Mouse (Mus musculus) c-Kit-positive CD71-negative TER-119-negative erythroid progenitor cells, embryonic 14.5 days (primary cell): ENCODE results near the gene Commd6.
A peak's percentile ranks its signal among the peaks of the same experiment; 100 is the strongest.
"Not testable (repeated sequence)": the region's sequence is repeated elsewhere in the genome, so short reads cannot be mapped to it uniquely, and the experiment has no call there.

ENCODE experiments used
- DNase-seq: peaks from one replicate; pipeline ENCODE4 v3.0.0-alpha.2; 2013; ENCODE audit warnings: low read depth

The Commd6 gene

DNA sequence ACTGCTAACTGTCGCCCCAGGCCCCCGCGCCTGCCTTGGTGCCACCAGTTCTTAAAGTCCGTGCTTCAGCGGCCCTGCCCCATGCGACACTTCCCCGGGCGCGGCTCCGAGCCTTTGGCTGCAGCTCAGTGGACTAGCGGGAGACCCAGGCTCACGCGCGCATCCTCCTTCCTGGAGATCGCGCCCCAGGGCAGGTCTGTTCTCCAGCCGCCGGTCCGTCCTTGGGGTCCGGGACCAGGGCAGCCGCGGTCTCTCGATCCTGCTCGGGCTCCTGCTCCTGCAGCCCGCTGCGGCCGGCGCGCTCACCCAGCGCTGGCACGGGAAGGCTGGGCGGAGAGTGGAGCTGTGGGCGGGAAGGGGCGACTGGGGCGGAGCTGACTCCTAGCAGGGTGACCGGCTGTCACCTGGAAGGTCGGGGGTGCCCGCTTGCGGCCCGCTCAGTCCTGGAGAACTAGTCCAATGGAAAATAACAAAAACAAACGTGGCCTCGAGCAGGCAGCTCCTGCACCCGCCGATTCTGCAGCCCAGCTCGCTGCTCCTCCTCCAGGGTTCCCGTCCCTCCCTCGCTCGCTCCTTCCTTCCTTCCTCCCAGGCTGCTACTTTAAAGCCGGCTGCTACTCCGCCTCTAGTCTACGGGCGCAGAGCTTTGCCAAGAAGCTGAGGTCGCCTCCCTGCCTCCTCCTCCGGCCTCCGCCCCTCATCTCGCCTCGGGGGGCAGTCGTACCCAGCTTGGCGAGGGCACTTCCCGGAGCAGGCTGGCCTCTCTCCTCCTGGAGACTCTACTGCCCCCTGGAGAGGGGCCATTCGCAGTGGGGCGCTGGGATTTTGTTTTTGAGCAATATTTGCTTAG lies 31.7 kb downstream of the Commd6 start, which contains the start of gene Tbc1d4:
Gene Tbc1d4 (minus strand): TSS at position 673 of the 850 bp plus-strand sequence.
- DNase-seq, result peak; percentile 66

DNA sequence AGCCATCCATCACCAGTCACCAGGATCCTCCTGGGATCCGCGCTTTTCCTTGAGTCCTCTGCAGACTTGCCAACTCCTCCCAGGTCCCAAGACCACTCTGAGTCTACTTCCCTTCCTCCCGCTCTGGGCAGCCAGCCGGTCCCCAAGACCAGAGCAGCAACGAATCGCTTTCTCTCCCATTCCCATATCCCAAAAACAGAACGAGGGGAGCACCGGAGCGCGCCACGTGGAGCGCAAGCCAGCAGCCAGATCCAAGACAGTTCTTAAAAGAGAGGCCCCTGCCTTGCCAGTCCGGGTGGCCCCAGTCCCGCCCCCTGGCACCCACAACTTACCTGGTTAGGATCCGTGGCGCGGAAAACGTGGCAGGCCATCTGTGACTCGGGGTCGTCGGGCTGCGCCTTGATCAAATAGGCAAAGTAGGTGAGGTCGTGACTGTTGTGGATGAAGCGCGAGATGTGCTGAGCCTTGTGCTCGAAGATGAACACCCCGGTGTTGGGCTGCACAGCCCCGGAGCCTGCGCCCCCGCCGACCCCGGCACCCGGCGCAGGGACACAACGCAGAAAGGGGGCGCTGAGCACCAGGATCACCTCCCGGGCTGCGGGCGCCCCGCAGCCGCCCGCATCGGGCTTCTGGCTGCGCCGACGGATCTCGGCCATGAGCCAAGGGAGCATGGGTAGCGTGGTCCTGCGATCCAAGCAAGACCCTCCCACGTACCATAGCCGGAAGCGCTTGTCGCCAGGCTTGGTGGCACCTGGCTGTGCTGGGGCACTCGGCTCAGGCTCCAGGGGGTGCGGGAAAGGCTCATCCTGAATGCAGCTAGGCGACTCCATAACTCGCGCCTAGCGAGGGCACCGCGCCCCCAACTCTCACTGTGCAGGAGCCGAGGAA lies 32.6 kb downstream of the Commd6 start:
- DNase-seq, result peak; percentile 7

DNA sequence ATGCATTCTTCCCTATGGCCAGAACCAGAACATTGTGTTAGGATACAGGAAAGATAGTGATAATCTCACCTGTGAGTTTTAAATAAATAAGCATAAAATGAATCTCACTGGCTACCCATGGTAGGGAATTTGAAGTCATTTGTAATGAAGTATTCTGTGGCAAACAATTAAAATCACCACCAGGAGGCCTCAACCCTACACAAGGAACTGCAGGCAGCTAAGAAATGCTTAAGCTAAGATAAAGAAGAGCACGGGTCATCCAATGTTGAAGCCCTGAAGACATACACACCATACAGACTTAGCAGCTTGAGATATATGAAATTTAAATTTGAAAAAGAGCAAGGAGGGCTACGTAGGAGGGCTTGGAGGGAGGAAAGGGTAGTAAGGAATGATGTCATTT lies 34.6 kb downstream of the Commd6 start:
- DNase-seq, result no peak

DNA sequence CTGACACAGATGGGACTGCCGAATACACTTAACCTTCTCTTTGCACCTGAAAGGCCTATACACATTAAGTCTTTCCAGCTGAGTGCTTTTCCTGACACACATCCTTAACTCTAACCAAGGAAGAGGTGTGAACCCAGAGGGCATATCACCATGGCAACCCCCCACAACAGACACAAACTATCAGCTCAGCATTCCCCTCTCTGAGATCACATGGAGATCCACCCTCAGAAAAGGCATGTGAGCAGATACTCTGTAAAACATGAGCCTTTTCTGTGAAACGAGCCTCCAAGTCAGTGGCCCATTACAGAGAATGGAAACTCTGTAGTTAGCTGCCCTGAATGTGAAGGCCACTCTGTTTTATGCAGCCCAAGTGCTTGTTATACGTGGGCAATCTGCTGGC lies 37.6 kb downstream of the Commd6 start:
- no peak for DNase-seq

DNA sequence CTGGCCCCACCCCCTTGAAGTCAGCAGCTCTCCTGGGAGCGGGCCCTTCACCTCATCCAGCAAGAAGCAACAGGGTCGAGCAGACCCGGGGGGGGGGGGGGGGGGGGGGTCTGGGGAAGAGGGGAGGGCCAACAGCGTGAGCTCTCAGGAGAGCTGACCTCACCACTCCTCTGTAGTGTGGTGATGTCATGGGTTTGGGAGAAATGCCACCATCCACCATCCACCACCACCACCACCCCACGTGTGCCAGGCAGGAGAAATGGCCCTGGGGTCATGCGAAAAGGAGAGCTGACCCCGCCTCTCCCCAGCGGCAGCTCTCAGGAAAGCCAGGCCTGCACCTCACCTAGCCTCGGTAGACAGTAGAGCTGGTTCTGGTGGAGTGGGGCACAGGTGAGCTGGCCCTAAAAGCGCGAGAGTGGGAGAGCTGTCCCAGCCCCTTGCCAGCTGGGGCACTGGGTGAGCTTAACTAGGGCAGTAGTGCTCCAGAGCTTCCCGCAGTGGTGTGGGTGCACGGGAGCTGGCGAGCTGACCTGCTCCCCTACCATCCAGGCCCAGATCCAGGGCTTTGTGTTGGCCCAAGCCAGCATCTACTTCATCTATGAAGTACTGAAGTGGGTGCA lies 43.3 kb downstream of the Commd6 start:
- no peak for DNase-seq

DNA sequence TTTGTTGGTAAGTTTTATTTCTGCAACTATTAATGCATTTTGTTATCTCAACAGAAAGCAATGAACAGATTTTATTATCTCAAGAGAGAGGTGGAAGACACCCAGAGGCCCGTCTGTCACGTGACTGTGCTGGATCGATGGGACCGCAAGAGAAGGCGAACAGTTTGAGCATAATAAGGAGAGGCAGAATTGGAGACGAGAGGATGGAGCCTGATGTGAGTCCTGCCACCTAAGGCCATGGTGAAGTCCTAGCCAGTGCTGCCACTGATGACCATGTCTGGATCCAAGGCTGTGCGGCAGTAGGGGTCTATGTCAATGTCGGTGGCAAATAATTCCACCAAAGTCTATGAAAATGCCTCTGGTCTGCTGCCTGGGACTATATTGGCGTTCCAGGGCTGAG lies 43.8 kb downstream of the Commd6 start:
- no peak for DNase-seq

DNA sequence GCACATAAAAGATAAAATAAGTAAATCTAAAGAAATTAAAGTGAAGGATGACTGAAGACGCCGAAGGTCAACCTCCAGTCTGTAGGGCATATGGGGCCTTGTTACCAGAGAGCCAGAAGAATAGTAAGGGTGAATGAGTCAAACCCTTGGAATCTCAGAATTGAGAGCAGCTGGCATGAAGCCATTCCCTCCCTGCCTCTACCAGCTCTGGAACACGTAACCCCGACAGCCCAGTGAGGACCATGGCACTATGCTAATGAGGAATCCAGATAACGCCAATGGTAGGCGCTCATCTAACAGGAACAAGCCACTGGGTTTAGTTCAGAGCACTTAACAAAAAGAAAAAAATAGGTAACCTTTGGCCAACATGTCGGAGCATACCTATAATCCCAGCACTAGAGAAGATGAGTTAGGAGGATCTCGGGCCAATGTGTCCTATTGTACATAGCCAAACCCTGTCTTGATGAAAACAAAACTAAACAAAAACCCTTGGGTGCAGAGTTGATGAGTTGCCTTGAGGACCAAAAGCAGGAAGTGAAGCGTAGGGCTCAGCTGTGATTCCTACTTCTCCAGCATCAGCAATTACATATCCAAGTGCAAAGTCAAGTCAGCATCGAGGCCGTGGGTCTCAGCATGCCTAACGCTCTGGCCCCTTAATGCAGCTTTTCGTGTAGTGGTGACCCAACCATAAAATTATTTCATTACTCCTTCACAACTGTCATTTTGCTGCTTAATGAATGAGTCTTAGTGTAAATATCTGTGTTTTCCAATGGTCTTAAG lies 45.0 kb downstream of the Commd6 start:
- no peak for DNase-seq

DNA sequence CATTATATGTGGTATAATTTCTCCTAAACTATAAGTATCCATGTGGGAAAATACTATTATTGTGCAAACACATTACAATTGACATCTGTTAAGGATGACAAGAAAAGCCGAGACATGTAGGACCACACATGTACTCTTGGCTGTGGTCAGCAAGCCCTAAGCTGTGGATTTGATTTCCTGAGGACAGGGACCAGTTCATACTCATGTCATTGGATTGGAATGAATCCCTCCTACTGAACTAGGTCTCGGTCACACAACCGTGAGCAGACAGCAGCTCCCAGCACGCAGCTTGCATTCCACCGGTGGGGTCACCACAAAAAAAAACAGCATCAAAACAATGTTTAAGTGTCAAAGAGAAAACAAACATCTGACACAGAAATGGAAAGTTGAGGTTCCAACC lies 46.5 kb downstream of the Commd6 start:
- no peak for DNase-seq

DNA sequence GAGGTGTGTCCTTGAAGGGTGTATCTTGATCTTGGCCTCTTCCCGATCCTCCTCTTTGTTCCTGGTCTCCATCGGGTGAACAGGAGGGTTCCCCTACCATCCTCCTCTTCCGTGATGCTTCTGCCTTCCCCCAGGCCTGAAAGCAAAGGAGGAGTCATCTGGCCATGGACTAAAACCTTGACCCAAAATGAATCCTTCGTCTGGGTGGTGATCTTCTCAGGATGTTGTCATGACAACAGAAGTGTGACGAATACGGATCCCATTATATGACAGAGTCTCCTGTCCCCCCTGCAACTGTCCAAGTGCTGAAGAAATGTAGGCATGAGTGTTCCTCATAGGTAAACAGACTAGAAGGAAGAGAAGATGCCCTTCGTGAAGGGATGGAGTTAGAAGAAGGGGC lies 47.1 kb downstream of the Commd6 start:
- DNase-seq, result no peak

DNA sequence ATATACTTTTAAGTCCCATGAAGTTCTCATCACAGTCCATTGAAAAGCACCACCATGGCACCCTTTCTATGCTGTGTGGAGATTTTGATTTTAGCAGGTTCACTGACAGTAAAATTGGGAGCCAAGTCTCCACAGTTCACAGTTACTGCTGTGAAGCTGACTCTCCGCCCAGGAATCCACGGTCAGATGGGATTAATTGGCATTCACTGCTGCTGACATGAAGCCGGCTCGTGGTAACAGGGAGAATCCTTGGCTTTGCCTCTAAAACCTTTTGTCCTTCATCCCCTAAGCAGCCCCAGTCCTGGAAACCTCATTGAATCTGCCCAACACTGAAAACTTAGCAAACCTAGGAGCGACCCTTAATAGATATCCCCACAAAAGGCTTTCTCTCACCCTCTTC lies 49.4 kb downstream of the Commd6 start:
- DNase-seq, result no peak

DNA sequence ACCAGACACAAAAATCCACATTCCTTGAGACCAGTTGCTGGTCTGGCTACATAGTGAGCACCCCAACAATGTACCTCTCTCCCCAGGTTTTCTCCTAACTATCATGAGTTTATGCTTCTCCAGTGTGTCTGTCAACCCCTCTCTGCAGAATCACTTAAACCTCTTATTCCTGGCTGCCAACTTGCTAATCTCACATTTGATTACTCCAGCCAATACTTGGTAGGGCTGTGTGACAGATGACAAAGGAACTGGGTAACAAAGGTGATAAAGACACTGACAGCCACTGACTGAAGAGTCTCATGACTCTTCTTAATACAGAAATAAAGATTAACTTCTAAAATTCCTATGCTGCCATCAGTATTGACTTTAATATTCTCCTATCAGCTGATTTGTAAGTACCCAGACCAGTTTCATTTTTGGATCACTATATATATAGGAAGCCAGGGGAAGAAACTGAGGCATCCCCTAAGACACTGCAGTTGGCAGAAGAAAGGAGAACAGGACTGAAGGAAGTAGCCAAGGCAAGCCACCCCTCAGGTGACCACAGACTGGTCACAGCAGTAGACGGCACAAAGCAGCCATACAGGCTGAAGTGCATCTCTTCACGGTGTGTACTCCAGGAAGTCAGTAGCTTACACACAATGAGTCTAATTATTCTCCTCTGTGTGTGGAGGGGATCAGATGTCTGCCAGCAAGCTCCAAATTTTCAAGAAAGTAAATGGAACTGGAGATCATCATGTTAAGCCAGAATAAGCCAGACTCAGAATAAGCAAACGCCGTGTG lies 52.1 kb downstream of the Commd6 start:
- not testable (repeated sequence) for DNase-seq

DNA sequence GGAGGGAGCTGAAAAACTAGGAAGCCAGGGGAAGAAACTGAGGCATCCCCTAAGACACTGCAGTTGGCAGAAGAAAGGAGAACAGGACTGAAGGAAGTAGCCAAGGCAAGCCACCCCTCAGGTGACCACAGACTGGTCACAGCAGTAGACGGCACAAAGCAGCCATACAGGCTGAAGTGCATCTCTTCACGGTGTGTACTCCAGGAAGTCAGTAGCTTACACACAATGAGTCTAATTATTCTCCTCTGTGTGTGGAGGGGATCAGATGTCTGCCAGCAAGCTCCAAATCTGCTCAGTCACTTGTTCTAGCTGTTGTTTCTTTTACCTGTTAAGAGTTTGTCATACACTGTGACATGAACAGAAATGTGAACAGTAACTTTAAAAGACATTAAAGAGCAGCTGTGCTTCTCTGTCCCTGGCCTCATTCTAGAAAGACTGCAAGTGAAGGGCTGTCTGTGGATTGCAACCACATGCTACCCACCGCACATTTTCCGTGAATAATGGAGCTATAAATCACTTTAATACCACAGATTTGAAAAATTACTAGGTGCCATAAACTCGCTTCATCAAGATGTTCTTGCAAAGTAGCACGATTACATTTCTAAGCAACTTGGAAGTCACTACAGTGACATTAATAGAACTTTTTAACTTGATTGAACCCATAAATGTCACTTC lies 53.0 kb downstream of the Commd6 start:
- not testable (repeated sequence) for DNase-seq

DNA sequence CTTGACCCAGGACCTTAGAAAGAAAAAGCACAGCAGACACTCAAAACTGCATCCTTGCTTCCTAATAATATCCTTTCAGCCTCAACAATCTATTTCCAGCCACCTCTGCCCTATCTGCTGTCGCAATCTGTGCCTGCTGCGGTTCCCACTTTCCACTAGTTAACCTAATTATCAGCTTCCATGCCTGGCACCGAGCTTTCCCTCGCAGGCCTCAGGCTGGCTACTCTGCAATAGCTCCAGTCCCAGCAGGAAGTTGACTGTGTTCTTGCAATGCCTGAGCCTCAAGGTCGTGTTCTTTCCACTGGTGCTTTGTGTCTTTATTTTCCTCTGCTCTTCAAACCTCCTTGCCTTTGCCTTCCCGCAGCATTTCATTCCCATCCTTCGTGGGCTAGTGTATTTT lies 54.4 kb downstream of the Commd6 start:
- no peak for DNase-seq
